ENCODE assay signal across 7 mouse cellular contexts in genomic region chr9:44603454-44604289, GRCm38 (mm10). TPM values are rescaled to one million over a fixed set of nuclear protein-coding genes. Genes with fewer than 3 reads are reported as not detected.
DNase-seq lines count a peak whose midpoint lies in the region; ATAC-seq and TF ChIP-seq lines count a peak whose summit lies in the region.

No protein-coding gene starts in this region.

- H3K4me1 ChIP-seq in forebrain, embryonic 14.5 days (ENCODE audit: control insufficient read depth, insufficient read depth, low read length), result peaks cover 35% of the 10 kb centered on the region
- H3K4me1 ChIP-seq in hindbrain, embryonic 14.5 days (replicated peaks; ENCODE audit: control insufficient read depth, insufficient read depth, low read length), result peaks cover 42% of the 10 kb centered on the region

- peak; percentile 74 for DNase-seq in MN1 (ENCODE audit: low spot score)
- DNase-seq in brain, embryonic 14.5 days (ENCODE audit: low read depth), result peak; percentile 95
- peak; percentile 91 for DNase-seq in forebrain, embryonic 14.5 days (ENCODE audit: low spot score)
- peak; percentile 76 for DNase-seq in hindbrain, embryonic 14.5 days (ENCODE audit: low spot score)
- peak; percentile 19 to 30 for DNase-seq in left cerebral cortex, adult 18-20 months (ENCODE audit: low spot score in 2 of 2)
- peak; percentile 78 for DNase-seq in lung, postnatal 36 days
- peak; percentile 58 to 84 for DNase-seq in right cerebral cortex, postnatal 10 days (ENCODE audit: low spot score in 2 of 2)

- peak; percentile 64 for ATAC-seq in forebrain, embryonic 14.5 days
- ATAC-seq in hindbrain, embryonic 14.5 days (ENCODE audit: low FRiP score), result peak; percentile 47

- peak overlapping the region; percentile 98 for H3K4me3 ChIP-seq in forebrain, embryonic 14.5 days (ENCODE audit: low read depth, low read length)
- peak overlapping the region; percentile 100 for H3K4me3 ChIP-seq in hindbrain, embryonic 14.5 days (replicated peaks; ENCODE audit: low read length)

- peak overlapping the region; percentile 96 for H3K4me2 ChIP-seq in forebrain, embryonic 14.5 days (ENCODE audit: low read length)
- H3K4me2 ChIP-seq in hindbrain, embryonic 14.5 days (replicated peaks), result peak overlapping the region; percentile 75

- H3K27ac ChIP-seq in forebrain, embryonic 14.5 days (ENCODE audit: low read depth, low read length), result peak overlapping the region; percentile 99
- H3K27ac ChIP-seq in hindbrain, embryonic 14.5 days, result peak overlapping the region; percentile 100

- H3K27me3 ChIP-seq in forebrain, embryonic 14.5 days (replicated peaks; ENCODE audit: control insufficient read depth, insufficient read depth, low read length), result no peaks in the 10 kb centered on the region
- H3K27me3 ChIP-seq in hindbrain, embryonic 14.5 days (ENCODE audit: control insufficient read depth, insufficient read depth, low read length), result no peaks in the 10 kb centered on the region

- H3K9ac ChIP-seq in forebrain, embryonic 14.5 days (ENCODE audit: low read length), result peak overlapping the region; percentile 100
- H3K9ac ChIP-seq in hindbrain, embryonic 14.5 days, result peak overlapping the region; percentile 100

- H3K9me3 ChIP-seq in forebrain, embryonic 14.5 days (replicated peaks; ENCODE audit: control insufficient read depth, low read length), result no peaks in the 10 kb centered on the region
- H3K9me3 ChIP-seq in hindbrain, embryonic 14.5 days (ENCODE audit: control insufficient read depth, low read length), result no peaks in the 10 kb centered on the region

- peaks cover 16% of the 10 kb centered on the region for H3K36me3 ChIP-seq in forebrain, embryonic 14.5 days (ENCODE audit: control insufficient read depth, insufficient read depth, low read length)
- H3K36me3 ChIP-seq in hindbrain, embryonic 14.5 days (replicated peaks; ENCODE audit: control insufficient read depth, insufficient read depth), result peaks cover 16% of the 10 kb centered on the region

- no peak for TF ChIP-seq CTCF in brain, embryonic 14.5 days (IDR thresholded peaks at IDR 0.05; ENCODE audit: borderline replicate concordance, extremely low read depth, insufficient read depth, insufficient read length)

- no peak for TF ChIP-seq POLR2A in brain, embryonic 14.5 days (IDR thresholded peaks at IDR 0.05; ENCODE audit: borderline replicate concordance, extremely low read depth, insufficient read depth, insufficient read length, poor library complexity, severe bottlenecking)

- WGBS in forebrain, embryonic 14.5 days, result under 1% methylated on average over 38 of the region's 38 CpGs
- WGBS in hindbrain, embryonic 14.5 days, result under 1% methylated on average over 38 of the region's 38 CpGs

RNA-seq across cellular contexts. Expression of gene Ddx6, which starts 1.0 kb away (rescaled TPM):
- polyA plus RNA-seq in brain, embryonic 14.5 days (2012; rRNA removed), result 40.8 and 68.4 TPM in 2 replicates
- polyA plus RNA-seq in forebrain, embryonic 14.5 days (2014; fragmentation: Nextera tagmentation; extraction: Ambion mirVana), result 21.1 and 29.6 TPM in 2 replicates
- 17.7 and 21.2 TPM in 2 replicates for polyA plus RNA-seq in hindbrain, embryonic 14.5 days (2014; fragmentation: Nextera tagmentation; extraction: Ambion mirVana)
- total RNA-seq in left cerebral cortex, adult 18-20 months (2021), result 100 to 1,000 TPM; 145 to 155 TPM

RNA-seq across cellular contexts. Expression of gene Cxcr5, which starts 42.0 kb away (rescaled TPM):
- 0.03 and 0.04 TPM in 2 replicates for polyA plus RNA-seq in brain, embryonic 14.5 days (2012; rRNA removed)
- 0.07 TPM in 1 of 2 replicates, not detected in the other for polyA plus RNA-seq in forebrain, embryonic 14.5 days (2014; fragmentation: Nextera tagmentation; extraction: Ambion mirVana)
- polyA plus RNA-seq in hindbrain, embryonic 14.5 days (2014; fragmentation: Nextera tagmentation; extraction: Ambion mirVana), result not detected in 2 replicates
- total RNA-seq in left cerebral cortex, adult 18-20 months (2021), result not detected

Comparison
In these comparisons a context has a peak if more than half of its experiments do, and no peak if none do; other contexts are left out.
1. Peak in every context shown above with its lines: DNase-seq, ATAC-seq, H3K4me3 ChIP-seq and H3K27ac ChIP-seq.
2. DNase-seq: peak in every context shown above with its lines; median percentile 95 in brain, embryonic 14.5 days; 91 in forebrain, embryonic 14.5 days; 78 in lung, postnatal 36 days; 76 in hindbrain, embryonic 14.5 days; 74 in MN1; 71 in right cerebral cortex, postnatal 10 days; 24 in left cerebral cortex, adult 18-20 months.